Mouse (Mus musculus) forebrain, embryonic 15.5 days (tissue): ENCODE data around the gene Fhad1. TPM values are rescaled to one million over a fixed set of nuclear protein-coding genes. Genes with fewer than 3 reads are reported as not detected.
A peak's percentile ranks its signal among the peaks of the same experiment; 100 is the strongest.

ENCODE experiments used
- ATAC-seq: fragments of 200-750 bp; cut with Nextera tagmentation; replicated peaks from 2 replicates; pipeline ENCODE4 v1.8.0; 2017; ENCODE audit warnings: mild to moderate bottlenecking, moderate TSS enrichment, moderate library complexity
- H3K27ac ChIP-seq: fragments of 300-500 bp; sonication (generic); replicated peaks from 2 replicates; pipeline ENCODE4 v1.5.1; 2015; ENCODE audit warnings: mild to moderate bottlenecking, inconsistent platforms
- H3K27me3 ChIP-seq: fragments of 300-500 bp; sonication (generic); 2 replicates; pipeline ENCODE4 v1.6.1; 2015; ENCODE audit warnings: inconsistent platforms
- H3K36me3 ChIP-seq: fragments of 300-500 bp; sonication (generic); 2 replicates; pipeline ENCODE4 v1.6.1; 2015; ENCODE audit warnings: mild to moderate bottlenecking, inconsistent platforms
- H3K4me1 ChIP-seq: fragments of 300-500 bp; sonication (generic); 2 replicates; pipeline ENCODE4 v1.6.1; 2015; ENCODE audit warnings: inconsistent platforms
- H3K4me2 ChIP-seq: fragments of 300-500 bp; sonication (generic); replicated peaks from 2 replicates; pipeline ENCODE4 v1.6.1; 2015; ENCODE audit warnings: mild to moderate bottlenecking, inconsistent platforms
- H3K4me3 ChIP-seq: fragments of 300-500 bp; sonication (generic); 2 replicates; pipeline ENCODE4 v1.5.1; 2015; ENCODE audit warnings: mild to moderate bottlenecking, inconsistent platforms
- H3K9ac ChIP-seq: fragments of 300-500 bp; sonication (generic); replicated peaks from 2 replicates; pipeline ENCODE4 v1.6.1; 2015; ENCODE audit warnings: mild to moderate bottlenecking, inconsistent platforms
- H3K9me3 ChIP-seq: fragments of 300-500 bp; sonication (generic); 2 replicates; pipeline ENCODE4 v1.6.1; 2016; ENCODE audit warnings: inconsistent platforms
- WGBS: fragments of 180-500 bp; shearing (Covaris S2); methylation state at CpG from one replicate; pipeline ENCODE4 v1.1.7; 2015; ENCODE audit warnings: mixed read lengths; 5-methylcytosine and 5-hydroxymethylcytosine counted together
- polyA plus RNA-seq: library from polyadenylated mRNA; unstranded; fragments of >200 nt; fragmentation: Nextera tagmentation; extraction: Ambion mirVana; gene quantifications from 2 replicates; pipeline ENCODE4 v1.2.1, GENCODE M21; 2015

Gene Fhad1
- polyA plus RNA-seq, 1 experiment from 2014 or later = 3.7 TPM

- H3K27me3 ChIP-seq = peaks cover 3% of the 10 kb centered on the region; the same call in 1 of the 2 replicates
- 93% methylated on average over 3 of the region's 3 CpGs for WGBS
- no peak for ATAC-seq
- H3K4me1 ChIP-seq = peaks cover 8% of the 10 kb centered on the region; the same call in 1 of the 2 replicates
- no peak overlapping the region for H3K4me3 ChIP-seq
- H3K27ac ChIP-seq = no peak overlapping the region
- H3K4me2 ChIP-seq = no peak overlapping the region
- no peaks in the 10 kb centered on the region for H3K36me3 ChIP-seq
- no peaks in the 10 kb centered on the region for H3K9me3 ChIP-seq
- no peak overlapping the region for H3K9ac ChIP-seq
Measured at GRCm38 (mm10) chr4:141948822-141949221, 66.1 kb downstream of the Fhad1 start.

- Histone ChIP-seq H3K4me3 (no peak overlapping the region), H3K27ac (no peak overlapping the region), H3K9ac (no peak overlapping the region), H3K4me2 (no peak overlapping the region), H3K9me3 (no peaks in the 10 kb centered on the region), H3K4me1 (no peaks in the 10 kb centered on the region), H3K27me3 (no peaks in the 10 kb centered on the region), H3K36me3 (no peaks in the 10 kb centered on the region)
- WGBS = 78% methylated on average over 11 of the region's 11 CpGs
- ATAC-seq = no peak
Measured at GRCm38 (mm10) chr4:141942403-141942802, 72.5 kb downstream of the Fhad1 start.

DNA sequence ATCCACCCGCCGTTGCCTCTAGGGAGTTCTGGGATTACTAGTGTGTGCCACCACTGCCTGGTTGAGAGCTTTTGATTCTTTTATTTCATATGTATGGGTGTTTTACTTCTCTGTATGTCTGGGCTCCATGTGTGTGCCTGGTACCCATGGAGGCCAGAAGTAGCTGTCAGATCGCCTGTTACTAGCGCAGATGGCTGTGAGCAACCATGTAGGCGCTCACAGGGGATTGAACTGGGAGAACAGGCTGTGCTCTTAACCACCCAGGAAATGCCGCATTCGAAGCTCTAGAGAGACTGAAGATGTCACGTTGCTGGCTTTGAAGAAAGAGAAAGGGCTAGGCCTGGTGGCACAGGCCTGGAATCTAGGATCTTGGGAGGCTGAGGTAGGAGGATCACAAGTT, 73.6 kb downstream of the Fhad1 start:
- Histone ChIP-seq H3K4me2 (no peak overlapping the region), H3K4me3 (no peak overlapping the region), H3K9me3 (no peaks in the 10 kb centered on the region), H3K27ac (no peak overlapping the region), H3K27me3 (no peaks in the 10 kb centered on the region), H3K4me1 (no peaks in the 10 kb centered on the region), H3K36me3 (no peaks in the 10 kb centered on the region), H3K9ac (no peak overlapping the region)
- no peak for ATAC-seq
- 88% methylated on average over 8 of the region's 8 CpGs for WGBS

DNA sequence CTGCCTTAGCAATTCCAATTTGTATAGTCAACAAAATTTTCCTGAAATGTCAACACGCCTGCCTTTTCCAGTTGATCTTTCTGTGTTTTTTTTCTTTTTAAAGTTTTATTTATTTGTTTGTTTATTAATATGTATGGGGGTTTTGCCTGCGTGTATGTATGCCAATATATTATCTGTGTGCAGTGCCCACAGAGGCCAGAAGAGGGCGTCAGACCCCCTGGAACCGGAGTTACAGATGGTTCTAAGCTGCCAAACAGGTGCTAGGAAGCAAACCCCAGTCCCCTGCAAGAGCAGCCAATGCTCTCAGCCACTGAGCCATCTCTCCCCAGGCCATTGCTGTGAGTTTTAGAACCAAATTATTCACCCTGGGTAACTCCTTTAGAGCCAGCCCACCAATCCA, 76.3 kb downstream of the Fhad1 start:
- WGBS = 81% methylated on average over 4 of the region's 4 CpGs
- Histone ChIP-seq H3K4me1 (no peaks in the 10 kb centered on the region), H3K27ac (no peak overlapping the region), H3K4me2 (no peak overlapping the region), H3K9me3 (no peaks in the 10 kb centered on the region), H3K27me3 (no peaks in the 10 kb centered on the region), H3K4me3 (no peak overlapping the region), H3K9ac (no peak overlapping the region), H3K36me3 (no peaks in the 10 kb centered on the region)
- ATAC-seq = no peak

DNA sequence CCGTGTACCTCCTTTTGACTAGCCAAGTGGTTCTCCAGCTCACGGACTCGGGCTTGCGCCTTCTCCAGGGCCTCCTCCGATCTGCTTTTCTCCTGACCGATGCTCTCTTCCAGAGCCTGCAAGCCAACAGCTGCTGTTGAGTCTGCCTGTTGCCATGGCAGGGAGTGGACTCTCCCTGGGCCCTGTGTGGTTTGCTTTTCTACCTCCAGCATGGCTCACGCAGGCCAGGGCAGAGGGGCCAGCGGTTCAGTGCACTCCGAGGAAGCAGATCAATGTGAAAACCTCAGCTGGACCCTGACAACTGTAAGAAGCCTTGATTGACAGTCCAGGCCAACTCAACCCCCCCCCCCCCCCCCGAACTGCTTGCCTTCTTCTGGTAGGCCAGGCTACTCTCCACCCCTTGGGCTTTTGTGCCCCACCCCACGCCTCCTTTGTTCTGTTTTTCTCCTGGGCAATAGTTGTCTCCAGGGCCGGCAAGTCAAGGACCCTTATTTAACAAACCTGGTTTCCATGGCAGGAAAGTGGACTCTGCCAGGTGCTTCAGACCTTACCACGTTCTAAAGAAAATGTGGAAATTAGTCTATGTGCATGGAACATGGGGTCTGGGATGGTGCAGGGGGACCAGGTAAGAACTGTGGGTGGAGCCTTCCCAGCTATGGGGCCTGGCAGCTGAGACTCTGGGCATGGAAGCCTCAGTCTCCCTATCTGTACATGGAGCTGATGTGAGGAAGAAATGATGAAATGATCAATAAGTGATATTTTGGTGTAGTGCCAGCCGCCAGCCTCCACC, 81.9 kb downstream of the Fhad1 start:
- H3K27ac ChIP-seq = no peak overlapping the region
- ATAC-seq = no peak

DNA sequence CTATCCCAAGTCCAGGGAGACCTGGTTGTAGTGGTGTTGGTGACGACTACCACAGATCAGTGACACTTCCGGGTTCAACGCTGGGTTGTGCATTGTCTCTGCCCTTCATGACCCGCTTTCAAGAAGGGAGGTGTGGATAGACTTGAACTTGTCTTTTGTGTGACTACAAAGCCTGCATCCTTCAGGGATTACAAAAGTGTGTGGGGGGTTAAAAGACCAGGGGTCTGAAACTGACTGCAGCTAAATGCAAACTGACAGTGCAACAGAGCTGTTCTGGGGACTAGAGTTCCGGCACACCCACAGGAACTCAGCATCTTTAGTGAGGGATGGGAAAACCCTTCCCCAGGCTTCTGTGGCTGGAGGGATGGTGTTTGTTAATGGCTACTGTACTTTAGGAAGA, 83.4 kb downstream of the Fhad1 start:
- Histone ChIP-seq H3K4me2 (no peak overlapping the region), H3K9ac (no peak overlapping the region), H3K27ac (no peak overlapping the region), H3K9me3 (no peaks in the 10 kb centered on the region), H3K27me3 (no peaks in the 10 kb centered on the region), H3K4me1 (peaks cover 10% of the 10 kb centered on the region), H3K4me3 (no peak overlapping the region), H3K36me3 (no peaks in the 10 kb centered on the region)
- no peak for ATAC-seq
- 85% methylated on average over 5 of the region's 5 CpGs for WGBS

More for the DNA sequence above, 81.9 kb downstream of the Fhad1 start:
- H3K27me3 ChIP-seq = no peaks in the 10 kb centered on the region
- peaks cover 10% of the 10 kb centered on the region for H3K4me1 ChIP-seq
- no peak overlapping the region for H3K9ac ChIP-seq
- H3K9me3 ChIP-seq = no peaks in the 10 kb centered on the region
- H3K36me3 ChIP-seq = no peaks in the 10 kb centered on the region
- no peak overlapping the region for H3K4me2 ChIP-seq
- no peak overlapping the region for H3K4me3 ChIP-seq
- WGBS = 41% methylated on average over 14 of the region's 14 CpGs

DNA sequence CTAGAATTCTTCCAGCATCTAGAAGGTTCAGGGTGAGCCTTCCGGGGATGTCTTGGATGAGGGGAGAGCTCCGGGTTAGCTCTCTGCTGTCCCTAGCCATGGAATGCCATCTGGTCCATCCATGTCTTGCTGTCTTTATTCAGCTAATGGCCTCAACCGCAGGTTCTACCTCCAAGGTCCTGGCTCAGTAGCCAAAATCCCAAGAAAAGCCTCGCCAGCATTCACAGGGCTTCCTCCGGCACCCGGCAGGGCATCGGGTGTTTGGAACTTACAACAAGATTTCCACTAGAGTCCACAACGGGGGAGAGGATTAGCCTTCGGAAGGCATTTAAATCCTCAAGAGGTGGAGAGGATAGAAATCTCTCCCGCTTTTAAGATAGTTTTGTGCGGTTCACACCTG, 84.9 kb downstream of the Fhad1 start:
- Histone ChIP-seq H3K4me3 (no peak overlapping the region), H3K4me1 (peaks cover 10% of the 10 kb centered on the region), H3K9ac (no peak overlapping the region), H3K9me3 (no peaks in the 10 kb centered on the region), H3K27me3 (no peaks in the 10 kb centered on the region), H3K36me3 (no peaks in the 10 kb centered on the region), H3K4me2 (no peak overlapping the region), H3K27ac (no peak overlapping the region)
- ATAC-seq = no peak
- WGBS = 74% methylated on average over 11 of the region's 11 CpGs

DNA sequence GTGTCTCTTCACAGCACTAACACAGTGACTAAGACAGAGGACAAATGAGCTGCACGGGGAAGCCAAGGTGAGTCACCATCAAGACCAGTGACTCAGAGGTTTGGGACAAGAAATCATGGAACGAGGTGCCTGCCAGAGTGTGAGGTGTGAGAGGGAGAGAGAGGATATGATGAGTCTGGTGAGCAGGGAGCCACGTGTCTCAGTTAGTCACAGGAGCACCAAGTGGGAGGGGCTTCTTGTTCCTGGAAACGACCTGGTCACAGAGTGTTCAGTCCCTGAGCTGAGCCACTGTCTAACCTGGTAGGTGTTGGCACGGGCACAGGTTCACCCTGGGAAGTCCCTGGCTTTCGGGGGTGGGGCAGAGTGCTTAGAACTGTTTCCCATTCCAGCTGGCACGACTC, 86.0 kb downstream of the Fhad1 start:
- no peak overlapping the region for H3K27ac ChIP-seq
- H3K9ac ChIP-seq = no peak overlapping the region
- ATAC-seq = 0 out of 2 replicates have a peak, but pooled peaks have one; percentile 19
- H3K4me3 ChIP-seq = no peak overlapping the region
- no peak overlapping the region for H3K4me2 ChIP-seq
- H3K4me1 ChIP-seq = peaks cover 10% of the 10 kb centered on the region
- no peaks in the 10 kb centered on the region for H3K27me3 ChIP-seq
- no peaks in the 10 kb centered on the region for H3K9me3 ChIP-seq
- no peaks in the 10 kb centered on the region for H3K36me3 ChIP-seq
- 41% methylated on average over 7 of the region's 7 CpGs for WGBS

- H3K9me3 ChIP-seq = no peaks in the 10 kb centered on the region
- ATAC-seq = no peak
- H3K9ac ChIP-seq = no peak overlapping the region
- H3K4me3 ChIP-seq = no peak overlapping the region
- no peaks in the 10 kb centered on the region for H3K36me3 ChIP-seq
- H3K4me1 ChIP-seq = peaks cover 10% of the 10 kb centered on the region
- H3K27ac ChIP-seq = no peak overlapping the region
- H3K27me3 ChIP-seq = no peaks in the 10 kb centered on the region
- H3K4me2 ChIP-seq = no peak overlapping the region
- 84% methylated on average over 5 of the region's 5 CpGs for WGBS
Measured at GRCm38 (mm10) chr4:141925781-141926345, 89.0 kb downstream of the Fhad1 start.

DNA sequence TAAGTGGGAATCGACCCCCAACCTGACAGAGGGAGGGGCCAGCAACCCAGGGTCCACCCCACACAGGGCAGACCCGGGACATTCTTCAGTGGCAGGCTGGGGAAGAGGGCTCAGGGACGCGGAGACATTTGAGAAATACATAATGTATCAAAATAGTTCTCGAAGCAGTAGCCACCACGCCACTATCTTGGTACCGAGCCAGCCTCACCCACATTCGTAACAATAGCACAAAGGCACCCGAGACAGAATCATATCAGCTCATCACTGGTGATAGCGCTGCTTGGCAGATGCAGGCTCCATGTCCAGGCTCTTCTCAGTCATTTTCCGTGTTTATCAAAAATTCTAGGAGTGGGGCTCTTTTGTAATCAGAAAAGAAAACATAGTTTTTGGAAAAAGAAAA, 90.9 kb downstream of the Fhad1 start:
- Histone ChIP-seq H3K4me3 (no peak overlapping the region), H3K4me1 (peaks cover 1% of the 10 kb centered on the region; the same call in 1 of the 2 replicates), H3K27ac (no peak overlapping the region), H3K9ac (no peak overlapping the region), H3K4me2 (no peak overlapping the region), H3K27me3 (no peaks in the 10 kb centered on the region), H3K9me3 (no peaks in the 10 kb centered on the region), H3K36me3 (no peaks in the 10 kb centered on the region)
- 82% methylated on average over 11 of the region's 11 CpGs for WGBS
- no peak for ATAC-seq

- no peak for ATAC-seq
- no peaks in the 10 kb centered on the region for H3K27me3 ChIP-seq
- no peak overlapping the region for H3K4me3 ChIP-seq
- no peaks in the 10 kb centered on the region for H3K9me3 ChIP-seq
- no peaks in the 10 kb centered on the region for H3K4me1 ChIP-seq
- no peaks in the 10 kb centered on the region for H3K36me3 ChIP-seq
- no peak overlapping the region for H3K4me2 ChIP-seq
- no peak overlapping the region for H3K27ac ChIP-seq
- WGBS = 83% methylated on average over 10 of the region's 10 CpGs
- H3K9ac ChIP-seq = no peak overlapping the region
Measured at GRCm38 (mm10) chr4:141920391-141920790, 94.5 kb downstream of the Fhad1 start.

GRCm38 (mm10) chr4:141917735-141918419, 97.0 kb downstream of the Fhad1 start:
- H3K27ac ChIP-seq = no peak overlapping the region
- no peaks in the 10 kb centered on the region for H3K36me3 ChIP-seq
- no peaks in the 10 kb centered on the region for H3K9me3 ChIP-seq
- H3K9ac ChIP-seq = no peak overlapping the region
- WGBS = 75% methylated on average over 7 of the region's 7 CpGs
- no peak overlapping the region for H3K4me2 ChIP-seq
- H3K4me1 ChIP-seq = no peaks in the 10 kb centered on the region
- no peak overlapping the region for H3K4me3 ChIP-seq
- H3K27me3 ChIP-seq = no peaks in the 10 kb centered on the region
- no peak for ATAC-seq
